Mouse (Mus musculus) ovary, postnatal 14 days (tissue): Measurements from ENCODE around the gene Abhd11.
A peak's percentile ranks its signal among the peaks of the same experiment; 100 is the strongest.
"Not testable (repeated sequence)": the region's sequence is repeated elsewhere in the genome, so short reads cannot be mapped to it uniquely, and the experiment has no call there.

Experiments
- DNase-seq: peaks from one replicate; pipeline ENCODE4 v3.0.0; 2022; ENCODE audit warnings: low spot score

The Abhd11 gene

GRCm38 (mm10) chr5:135023344-135024173 is 14.6 kb downstream of the Abhd11 start, which contains the start of gene Stx1a:
TSS of gene Stx1a (plus strand) at chr5:135023482.
- peak; percentile 84 for DNase-seq

GRCm38 (mm10) chr5:135024665-135025224 is 15.8 kb downstream of the Abhd11 start:
- DNase-seq: no peak

GRCm38 (mm10) chr5:135025899-135026298 is 16.9 kb downstream of the Abhd11 start:
- DNase-seq: no peak

- DNase-seq: no peak
These were observed 20.3 kb downstream of the Abhd11 start for GRCm38 (mm10) chr5:135029007-135029854.

- DNase-seq: no peak
These were observed 23.6 kb downstream of the Abhd11 start for GRCm38 (mm10) chr5:135032581-135032980.

GRCm38 (mm10) chr5:135034593-135034992 is 25.6 kb downstream of the Abhd11 start:
- no peak for DNase-seq

- no peak for DNase-seq
These were observed 26.8 kb downstream of the Abhd11 start for GRCm38 (mm10) chr5:135035608-135036359.

- no peak for DNase-seq
These were observed 29.0 kb downstream of the Abhd11 start for GRCm38 (mm10) chr5:135037946-135038345.

GRCm38 (mm10) chr5:135039541-135039940 is 30.6 kb downstream of the Abhd11 start:
- no peak for DNase-seq

GRCm38 (mm10) chr5:135040059-135040458 is 31.1 kb downstream of the Abhd11 start:
- no peak for DNase-seq

GRCm38 (mm10) chr5:135040777-135041176 is 31.8 kb downstream of the Abhd11 start:
- DNase-seq: no peak

GRCm38 (mm10) chr5:135042105-135042788 is 33.3 kb downstream of the Abhd11 start:
- no peak for DNase-seq

GRCm38 (mm10) chr5:135044575-135044974 is 35.6 kb downstream of the Abhd11 start:
- DNase-seq: no peak

- DNase-seq: no peak
These were observed 39.6 kb downstream of the Abhd11 start for GRCm38 (mm10) chr5:135048539-135048938.

- not testable (repeated sequence) for DNase-seq
These were observed 40.3 kb downstream of the Abhd11 start for GRCm38 (mm10) chr5:135049268-135049667.

- DNase-seq: no peak
These were observed 44.4 kb downstream of the Abhd11 start for GRCm38 (mm10) chr5:135053356-135053755.
